Mouse (Mus musculus) CH12.LX (cell line): ENCODE results near the gene Mob3b.
A peak's percentile ranks its signal among the peaks of the same experiment; 100 is the strongest.

Experiments
- CTCF ChIP-seq, 2 experiments: IDR thresholded peaks in 1 of 2; conservative IDR thresholded peaks in 1 of 2; 2 replicates each; pipeline ENCODE4 v1.5.1; 2011 to 2012; ENCODE audit warnings: low read depth in 2 of 2, low read length in 2 of 2, improper control_type of control experiment in 1 of 2, inconsistent platforms in 1 of 2, mild to moderate bottlenecking in 1 of 2, moderate library complexity in 1 of 2
- POLR2A ChIP-seq: IDR thresholded peaks from 2 replicates; pipeline ENCODE4 v1.6.1; 2011; ENCODE audit warnings: low read depth, mild to moderate bottlenecking, improper control_type of control experiment, low read length
- RAD21 ChIP-seq: IDR thresholded peaks from 2 replicates; pipeline ENCODE4 v1.6.1; 2011; ENCODE audit warnings: low read depth, mild to moderate bottlenecking, low read length, improper control_type of control experiment, moderate library complexity

- TF ChIP-seq CTCF (conservative IDR thresholded peaks at IDR 0.05 in 1 of 2, IDR thresholded peaks at IDR 0.05 in 1 of 2; ENCODE audit: low read depth in 2 of 2, low read length in 2 of 2) (peak; percentile 11 to 78; a peak in 2 of 4 replicates), POLR2A (no peak), RAD21 (peak; percentile 69)
Measured at GRCm38 (mm10) chr4:35155132-35155922, 2.0 kb downstream of the Mob3b start.
